Mouse (Mus musculus): ENCODE data around the gene Rsph6a.
"Not testable (repeated sequence)": the region's sequence is repeated elsewhere in the genome, so short reads cannot be mapped to it uniquely, and the experiment has no call there.

The Rsph6a gene

DNA sequence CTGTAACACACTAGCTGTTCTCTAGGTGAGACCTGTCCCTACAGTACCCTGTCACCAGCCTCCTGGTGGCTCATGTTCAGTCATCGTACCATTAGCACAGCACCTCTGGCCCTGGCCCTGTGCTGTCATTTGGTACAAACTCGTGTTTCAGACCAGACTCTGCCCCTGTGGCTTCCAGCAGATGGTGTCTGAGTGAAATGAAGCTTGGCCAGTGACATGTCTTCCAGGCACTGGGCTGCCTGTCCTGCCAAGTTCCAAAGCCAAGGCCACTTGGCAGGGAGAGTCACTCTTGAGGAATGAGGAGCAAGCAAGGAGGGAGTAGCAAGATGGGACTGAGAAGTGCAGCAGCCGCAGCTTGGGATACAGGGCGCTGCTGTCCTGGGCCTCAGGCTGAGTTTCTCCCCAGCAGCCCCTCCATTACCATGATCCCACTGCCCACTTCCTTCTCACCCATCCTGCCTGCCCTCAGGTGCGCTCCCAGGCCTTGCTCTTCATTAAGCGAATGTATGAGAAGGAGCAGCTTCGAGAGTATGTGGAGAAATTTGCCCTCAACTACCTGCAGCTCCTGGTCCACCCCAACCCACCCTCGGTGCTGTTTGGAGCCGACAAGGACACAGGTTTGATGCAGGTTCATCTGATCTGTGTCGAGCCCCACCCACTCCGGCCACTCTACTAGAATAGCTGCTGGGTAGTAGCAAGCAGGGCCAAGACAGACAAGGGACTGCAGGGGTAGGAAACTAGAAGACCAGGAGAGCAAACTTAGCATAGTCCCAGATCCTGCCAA lies 8.0 kb upstream of the Rsph6a start:
- DNase-seq (ENCODE audit: low read depth, low spot score) = no peak

DNA sequence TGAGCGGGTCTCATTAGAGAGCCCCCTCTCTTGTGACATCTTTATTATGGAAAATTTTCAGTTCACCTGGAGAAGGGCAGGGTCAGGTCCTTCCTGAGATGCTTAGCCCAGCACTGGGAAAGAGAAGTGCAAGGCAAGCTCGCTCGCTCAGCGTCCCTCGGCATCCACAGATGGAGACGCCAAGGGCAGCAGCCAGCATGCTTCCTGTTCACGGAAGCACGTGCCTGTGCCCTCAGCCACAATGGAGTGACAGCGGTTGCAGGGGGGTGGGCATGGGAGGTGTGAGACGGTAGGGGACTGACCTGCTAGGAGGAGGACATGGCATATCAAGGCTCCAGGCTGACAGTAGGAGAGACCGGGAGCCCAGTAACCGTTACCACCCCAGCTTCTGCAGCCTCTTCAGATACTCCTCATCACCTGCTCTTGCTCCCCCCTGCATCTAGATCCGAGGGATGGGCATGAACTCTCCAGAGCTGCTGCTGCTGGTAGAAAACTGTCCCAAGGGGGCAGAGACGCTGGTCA lies 6.4 kb upstream of the Rsph6a start:
- no peak for DNase-seq (ENCODE audit: low read depth, low spot score)

DNA sequence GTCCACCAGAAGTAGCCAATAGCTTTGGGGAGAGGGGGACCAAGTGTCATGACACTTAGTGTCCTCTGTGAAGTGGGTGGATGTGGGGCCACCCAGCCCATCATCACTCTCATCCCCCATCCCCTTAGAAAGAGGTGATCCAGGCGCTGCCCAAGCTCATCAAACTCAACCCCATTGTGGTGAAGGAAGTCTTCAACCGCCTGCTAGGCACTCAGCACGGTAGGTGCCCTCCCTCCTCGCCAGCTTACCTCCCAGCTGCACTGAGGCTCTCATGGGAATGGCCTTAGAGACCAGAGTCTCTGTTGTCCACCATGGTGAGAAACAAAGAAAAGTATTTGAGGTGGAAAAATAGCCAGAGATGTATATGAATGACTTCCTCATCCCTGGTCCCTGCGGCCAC lies 5.2 kb upstream of the Rsph6a start:
- DNase-seq (ENCODE audit: low read depth, low spot score) = no peak

DNA sequence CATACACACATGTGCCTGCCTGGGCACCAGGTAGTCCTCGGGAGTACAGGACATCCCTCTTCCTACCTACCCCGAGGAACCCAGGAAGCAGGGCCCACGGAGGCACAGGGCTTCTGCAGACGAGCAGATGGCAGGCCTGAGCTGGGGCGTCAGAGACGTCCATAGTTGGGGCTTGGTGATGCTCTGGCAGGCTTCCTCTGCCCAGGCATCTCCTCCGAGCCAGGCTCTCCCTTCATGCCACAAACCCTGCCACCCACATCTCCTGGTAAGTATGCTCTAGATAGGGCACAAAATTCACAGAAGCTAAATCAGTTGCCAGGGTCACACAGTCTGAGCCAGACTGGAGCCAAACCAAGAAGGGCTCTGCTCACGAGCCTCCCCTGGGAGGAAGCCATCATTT lies 4.3 kb upstream of the Rsph6a start:
- no peak for DNase-seq (ENCODE audit: low read depth, low spot score)

DNA sequence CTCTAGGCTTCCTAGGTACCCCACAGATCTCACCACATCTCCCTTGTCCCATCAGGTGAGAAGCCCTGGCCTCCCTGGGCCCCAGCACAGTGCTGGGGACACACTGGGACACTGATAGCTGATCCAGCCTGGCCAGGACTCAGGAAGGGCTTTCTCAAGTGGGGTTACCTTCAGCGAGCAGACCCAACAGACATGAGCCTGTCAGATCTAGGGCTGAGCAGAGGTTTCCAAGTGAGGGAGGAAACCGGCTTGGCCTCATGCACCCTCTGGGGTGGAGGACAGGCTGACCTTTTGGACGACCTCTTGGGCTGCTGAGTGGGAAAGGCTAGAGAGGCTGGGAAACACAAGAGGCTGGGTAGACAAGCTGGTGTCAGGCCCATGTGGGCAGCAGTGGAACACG lies 3.3 kb upstream of the Rsph6a start:
- DNase-seq (ENCODE audit: low read depth, low spot score) = no peak

DNA sequence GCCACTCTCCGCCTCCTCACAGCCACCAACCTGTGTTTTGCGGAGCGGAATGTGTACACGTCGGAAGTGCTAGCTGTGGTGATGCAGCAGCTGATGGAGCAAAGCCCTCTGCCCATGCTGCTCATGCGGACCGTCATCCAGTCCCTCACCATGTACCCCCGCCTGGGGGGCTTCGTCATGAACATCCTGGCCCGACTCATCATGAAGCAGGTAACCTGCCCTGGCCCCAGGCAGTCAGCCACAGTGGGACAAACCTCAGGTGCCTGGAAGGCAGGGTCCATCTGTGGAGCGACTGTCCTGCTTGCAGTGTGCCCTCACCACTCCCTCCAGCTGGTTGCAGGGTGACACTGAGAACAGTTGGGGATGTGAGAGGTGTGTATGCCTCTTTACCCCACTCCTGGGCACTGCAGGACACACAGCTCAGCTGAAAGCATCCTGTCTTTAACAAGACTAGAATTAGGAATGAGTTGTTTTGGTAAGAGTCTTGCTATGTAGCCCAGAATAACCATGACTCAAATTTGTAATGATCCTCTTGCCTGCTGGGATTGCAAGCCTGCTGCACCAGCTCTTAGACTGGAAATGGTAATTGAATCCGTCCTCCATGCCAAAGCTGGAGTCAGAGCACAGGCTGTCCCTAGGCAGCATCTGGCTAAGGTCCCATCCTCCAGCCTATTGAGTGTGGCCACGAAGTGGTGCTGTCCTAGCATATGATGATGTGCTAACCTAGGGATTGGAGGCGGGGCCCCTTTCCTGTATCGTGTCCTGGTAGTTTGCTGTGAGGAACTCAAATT lies 1.9 kb upstream of the Rsph6a start:
- no peak for DNase-seq (ENCODE audit: low read depth, low spot score)

DNA sequence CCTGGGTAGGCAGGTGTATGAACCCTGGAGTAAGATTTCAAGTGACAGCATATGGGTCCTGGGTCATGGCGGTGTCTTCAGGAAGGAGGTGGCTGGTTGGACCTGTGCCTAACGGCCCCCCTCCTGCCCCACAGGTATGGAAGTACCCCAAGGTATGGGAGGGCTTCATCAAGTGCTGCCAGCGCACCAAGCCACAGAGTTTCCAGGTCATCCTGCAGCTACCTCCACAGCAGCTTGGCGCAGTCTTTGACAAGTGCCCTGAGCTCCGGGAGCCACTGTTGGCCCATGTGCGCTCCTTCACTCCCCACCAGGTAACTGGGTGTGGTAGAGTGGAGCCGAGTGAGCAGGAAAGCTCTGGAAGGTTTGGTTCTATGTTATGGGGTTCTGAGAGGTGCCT lies 1.4 kb upstream of the Rsph6a start:
- no peak for DNase-seq (ENCODE audit: low read depth, low spot score)

DNA sequence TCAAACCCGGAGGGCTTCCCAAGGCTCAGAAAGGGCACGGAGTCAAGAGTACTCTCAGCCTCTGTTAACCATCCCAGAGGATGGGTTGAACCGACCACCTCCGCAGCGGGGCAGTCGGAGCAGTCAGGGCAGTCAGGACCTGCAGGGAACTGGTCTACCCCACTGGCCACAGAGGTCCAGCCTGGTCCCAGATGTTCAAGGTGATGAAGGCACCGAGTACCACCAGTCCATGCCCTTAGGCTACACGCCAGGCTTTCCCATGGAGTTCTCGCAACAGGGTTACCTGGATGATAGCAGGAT lies 237 bp downstream of the Rsph6a start:
- DNase-seq (ENCODE audit: low read depth, low spot score) = no peak

DNA sequence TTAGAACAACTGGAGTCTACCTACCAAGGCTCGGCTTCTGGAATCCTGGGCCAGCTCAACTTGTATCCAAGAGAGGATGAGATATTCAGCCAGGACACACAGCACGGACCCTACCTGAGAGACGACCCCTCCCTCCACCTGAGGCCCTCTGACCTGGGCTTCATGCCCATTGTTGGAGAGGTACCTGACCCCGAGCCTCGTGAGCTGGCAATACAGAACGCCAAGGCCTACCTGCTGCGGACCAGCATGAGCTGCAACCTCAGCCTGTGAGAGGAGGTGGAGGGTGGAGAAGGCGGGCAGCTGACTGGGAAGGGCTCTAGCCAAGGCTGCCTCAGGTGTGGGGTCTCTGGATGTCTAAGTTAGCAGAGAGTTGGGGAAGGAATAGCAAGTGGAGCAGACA lies 618 bp downstream of the Rsph6a start:
- DNase-seq (ENCODE audit: low read depth, low spot score) = no peak

DNA sequence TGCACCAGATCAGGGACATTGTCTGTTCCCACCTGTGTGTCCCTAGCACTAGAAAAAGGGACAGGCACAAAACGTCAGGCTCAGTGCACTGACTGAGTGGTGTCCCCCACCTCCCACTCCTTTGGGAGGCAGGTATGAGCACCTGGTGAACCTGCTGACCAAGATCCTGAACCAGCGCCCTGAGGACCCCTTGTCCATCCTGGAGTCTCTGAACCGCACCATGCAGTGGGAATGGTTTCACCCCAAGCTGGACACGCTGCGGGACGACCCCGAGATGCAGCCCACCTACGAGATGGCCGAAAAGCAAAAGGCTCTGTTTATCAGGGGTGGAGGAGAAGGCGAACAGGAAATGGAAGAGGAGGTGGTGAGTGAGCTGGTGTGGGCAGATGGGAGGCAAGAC lies 2.9 kb downstream of the Rsph6a start:
- DNase-seq (ENCODE audit: low read depth, low spot score) = no peak

DNA sequence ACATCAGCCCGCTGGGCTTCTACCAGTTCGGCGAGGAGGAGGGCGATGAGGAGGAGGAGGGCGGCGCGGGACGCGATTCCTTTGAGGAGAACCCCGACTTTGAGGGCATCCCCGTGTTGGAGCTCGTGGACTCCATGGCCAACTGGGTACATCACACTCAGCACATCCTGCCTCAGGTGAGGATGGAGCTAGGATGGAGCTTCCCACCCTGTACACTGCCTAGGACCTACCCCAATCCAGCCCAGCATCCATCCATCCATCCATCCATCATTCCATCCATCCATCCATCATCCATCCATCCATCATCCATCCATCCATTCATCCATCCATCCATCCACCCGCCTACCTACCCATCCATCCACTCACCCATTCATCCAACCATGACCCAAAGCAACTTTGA lies 11.4 kb downstream of the Rsph6a start:
- DNase-seq (ENCODE audit: low read depth, low spot score) = no peak

DNA sequence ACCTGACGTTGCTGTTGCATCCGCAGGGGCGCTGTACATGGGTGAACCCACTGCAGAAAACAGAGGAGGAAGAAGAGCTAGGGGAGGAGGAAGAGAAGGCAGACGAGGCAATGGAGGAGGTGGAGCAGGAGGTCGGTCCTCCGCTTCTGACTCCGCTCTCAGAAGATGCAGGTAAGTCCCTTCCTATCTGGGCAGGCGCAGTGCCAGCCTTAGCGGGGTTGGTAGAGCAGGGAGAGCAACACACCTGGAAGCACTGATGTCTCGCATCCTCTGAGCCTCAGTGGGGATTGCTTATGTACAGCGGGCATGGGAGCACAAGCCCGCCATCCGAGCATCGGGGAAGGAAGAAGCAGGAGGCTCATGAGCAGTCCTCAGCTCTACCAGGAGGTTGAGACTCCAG lies 12.6 kb downstream of the Rsph6a start:
- no peak for DNase-seq (ENCODE audit: low read depth, low spot score)

DNA sequence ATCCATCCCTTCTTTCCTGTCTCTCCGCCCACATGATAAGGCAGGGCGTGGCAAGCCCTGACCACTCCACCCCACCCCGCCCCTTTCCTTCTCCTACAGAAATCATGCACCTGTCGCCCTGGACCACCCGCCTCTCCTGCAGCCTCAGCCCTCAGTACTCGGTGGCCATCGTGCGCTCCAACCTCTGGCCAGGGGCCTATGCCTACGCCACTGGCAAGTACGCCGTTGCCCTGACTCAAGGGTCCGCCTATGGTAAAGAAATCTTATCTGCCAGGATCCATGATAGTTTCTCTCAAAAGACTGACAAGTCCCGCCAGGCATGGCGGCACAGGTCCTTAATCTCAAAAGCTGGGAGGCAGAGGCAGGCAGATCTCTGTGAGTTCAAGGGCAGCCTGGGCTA lies 13.4 kb downstream of the Rsph6a start:
- DNase-seq (ENCODE audit: low read depth, low spot score) = no peak

DNA sequence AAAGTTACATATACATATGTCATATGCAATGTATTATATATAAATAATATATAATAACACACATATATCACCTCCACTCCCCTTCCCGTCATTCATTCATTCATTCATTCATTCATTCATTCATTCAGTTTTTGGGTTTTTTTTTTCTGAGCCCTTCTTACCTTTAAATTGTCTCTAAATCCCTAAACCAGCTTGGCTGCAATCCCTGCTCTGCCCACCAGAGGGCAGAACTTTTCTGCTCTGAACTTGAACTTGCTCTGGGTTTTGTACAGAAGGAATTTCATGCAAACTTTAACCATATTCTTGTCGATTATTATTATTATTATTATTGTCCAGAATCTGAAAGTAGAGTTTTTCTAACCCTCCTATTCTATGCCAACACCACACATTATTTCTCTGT lies 14.2 kb downstream of the Rsph6a start:
- DNase-seq (ENCODE audit: low read depth, low spot score) = peak; percentile 20

DNA sequence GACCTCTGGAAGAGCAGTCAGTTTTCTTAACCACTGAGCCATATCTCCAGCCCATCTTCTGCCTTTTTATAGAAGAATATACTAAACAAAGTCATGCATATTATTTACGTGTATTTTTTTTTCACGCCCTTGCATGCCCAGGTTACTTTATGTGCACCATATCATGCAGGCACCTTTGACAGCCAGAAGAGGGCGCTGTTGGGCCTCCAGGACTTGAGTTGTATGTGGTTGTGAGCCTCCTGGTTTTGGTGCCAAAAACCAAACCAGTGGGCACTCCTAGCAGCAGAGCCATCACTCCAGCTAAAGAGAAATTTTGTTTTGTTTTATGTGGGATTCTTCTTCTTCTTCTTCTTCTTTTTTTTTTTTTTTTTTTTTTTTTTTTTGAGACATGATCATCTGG lies 15.0 kb downstream of the Rsph6a start:
- DNase-seq (ENCODE audit: low read depth, low spot score) = no peak

DNA sequence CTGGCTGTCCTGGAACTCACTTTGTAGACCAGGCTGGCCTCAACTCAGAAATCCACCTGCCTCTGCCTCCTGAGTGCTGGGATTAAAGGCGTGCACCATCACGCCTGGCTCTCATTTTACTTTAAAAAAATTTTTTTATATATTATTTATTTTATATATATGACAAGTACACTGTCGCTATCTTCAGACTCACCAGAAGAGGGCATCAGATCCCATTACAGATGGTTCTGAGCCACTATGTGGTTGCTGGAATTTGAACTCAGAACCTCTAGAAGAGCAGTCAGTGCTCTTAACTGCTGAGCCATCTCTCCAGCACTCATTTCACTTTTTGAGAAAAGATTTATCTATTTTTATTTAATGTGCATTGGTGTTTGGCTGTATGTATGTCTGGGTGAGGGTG lies 16.5 kb downstream of the Rsph6a start:
- not testable (repeated sequence) for DNase-seq (ENCODE audit: low read depth, low spot score)

DNA sequence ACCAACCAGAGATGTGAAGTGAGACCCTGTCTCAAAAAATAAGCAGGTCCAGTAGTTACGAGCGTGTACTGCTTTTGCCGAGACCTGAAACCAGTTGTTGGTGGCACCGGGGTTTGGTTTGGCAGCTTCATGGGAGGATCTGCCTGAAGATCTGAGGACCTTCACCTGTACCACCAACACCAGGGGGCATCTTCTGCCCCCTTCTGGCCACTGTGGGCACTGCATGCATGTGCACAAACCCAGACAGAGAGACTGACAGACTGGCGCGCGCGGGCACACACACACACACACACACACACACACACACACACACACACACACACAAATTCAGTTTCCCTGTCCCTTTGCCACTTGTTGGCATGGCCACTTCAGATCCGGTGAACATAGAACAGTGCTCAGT lies 19.0 kb downstream of the Rsph6a start:
- DNase-seq (ENCODE audit: low read depth, low spot score) = no peak

DNA sequence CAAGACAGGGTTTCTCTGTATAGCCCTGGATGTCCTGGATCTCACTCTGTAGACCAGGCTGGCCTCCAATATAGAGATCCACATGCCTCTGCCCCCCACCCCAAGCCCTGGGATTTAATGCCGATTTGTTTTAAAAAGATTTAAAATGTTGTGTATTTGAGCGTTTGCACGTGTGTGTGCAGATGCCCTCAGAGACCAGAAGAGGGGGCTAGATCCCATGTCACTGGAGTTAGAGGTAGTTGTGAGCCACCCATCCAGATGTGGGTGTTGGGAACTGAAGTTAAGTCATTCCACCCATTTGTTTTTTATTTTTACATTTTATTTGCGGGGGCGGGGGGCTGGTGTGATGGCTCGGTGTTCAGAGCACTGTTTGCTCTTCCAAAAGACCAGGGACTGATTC lies 20.0 kb downstream of the Rsph6a start:
- no peak for DNase-seq (ENCODE audit: low read depth, low spot score)

DNA sequence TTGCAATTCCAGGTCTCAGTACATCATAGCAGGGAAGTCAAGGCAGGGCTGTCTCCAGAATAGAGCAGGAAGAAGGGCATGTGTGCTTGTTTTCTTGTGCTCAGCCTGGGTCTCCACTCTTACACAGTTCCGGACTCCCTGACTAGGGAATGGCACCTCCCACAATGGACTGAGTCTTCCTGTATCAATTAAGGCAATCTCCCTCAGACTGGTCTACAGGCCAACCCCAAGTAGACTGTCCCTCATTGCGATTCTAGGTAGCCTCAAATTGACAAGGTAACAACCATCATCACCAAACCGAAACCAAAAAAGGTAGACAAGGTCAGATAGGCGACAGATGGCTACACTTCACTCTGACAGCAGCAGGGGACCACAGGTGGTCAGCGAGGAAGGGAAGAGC lies 20.7 kb downstream of the Rsph6a start:
- DNase-seq (ENCODE audit: low read depth, low spot score) = no peak

DNA sequence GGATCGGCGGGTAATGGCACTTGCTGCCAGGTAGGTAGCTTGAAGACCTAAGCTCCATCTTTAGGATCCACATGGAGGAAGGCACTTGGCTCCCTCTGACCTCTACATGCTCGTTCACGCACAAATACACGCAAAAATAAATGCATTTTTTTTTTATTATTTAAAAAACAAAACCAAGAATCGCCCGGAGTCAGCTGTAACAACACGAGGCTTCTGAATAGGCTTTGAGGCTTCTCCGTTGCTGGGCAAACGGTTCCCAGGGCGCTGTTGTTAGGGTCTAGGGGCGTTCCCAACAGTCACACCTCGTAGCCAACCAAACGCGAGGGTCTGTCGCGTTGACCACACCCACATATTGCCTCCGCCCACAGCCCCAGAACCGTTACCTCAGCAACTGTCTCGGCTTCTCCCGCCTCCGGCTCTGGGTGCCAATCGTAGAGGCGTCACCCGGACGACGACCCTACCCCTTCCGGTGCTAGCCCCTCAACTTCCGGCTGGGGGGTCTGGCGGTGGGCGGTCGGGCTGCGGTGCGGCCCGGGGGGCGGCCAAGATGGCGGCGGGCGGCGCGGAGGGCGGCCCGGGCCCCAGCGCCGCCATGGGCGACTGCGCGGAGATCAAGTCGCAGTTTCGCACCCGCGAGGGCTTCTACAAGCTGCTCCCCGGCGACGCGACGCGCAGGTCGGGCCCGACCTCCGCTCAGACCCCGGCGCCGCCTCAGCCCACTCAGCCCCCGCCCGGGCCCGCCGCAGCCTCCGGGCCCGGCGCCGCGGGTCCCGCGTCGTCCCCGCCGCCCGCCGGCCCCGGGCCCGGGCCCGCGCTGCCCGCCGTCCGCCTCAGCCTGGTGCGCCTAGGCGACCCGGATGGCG lies 21.5 kb downstream of the Rsph6a start, which contains the start of gene Dmwd:
TSS of gene Dmwd (plus strand) at position 505 of the 863 bp plus-strand sequence.
- DNase-seq (ENCODE audit: low read depth, low spot score) = peak; percentile 98

DNA sequence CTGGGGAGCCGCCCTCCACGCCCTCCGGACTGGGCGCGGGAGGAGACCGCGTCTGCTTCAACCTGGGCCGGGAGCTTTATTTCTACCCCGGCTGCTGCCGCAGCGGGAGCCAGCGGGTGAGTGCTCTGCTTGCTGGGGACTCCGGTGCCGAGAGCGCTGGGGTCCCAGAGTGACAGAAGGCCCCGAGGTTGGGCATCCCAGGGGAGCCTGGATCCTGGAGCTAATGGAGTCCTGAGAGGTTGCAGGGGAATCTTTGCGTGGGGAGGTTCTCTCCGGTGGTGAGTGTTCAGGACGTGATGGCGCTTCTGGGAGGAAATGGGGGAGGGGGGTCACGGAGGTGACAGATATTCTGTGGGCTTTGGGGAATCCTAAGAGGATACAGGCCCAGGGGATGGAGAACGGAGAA lies 22.1 kb downstream of the Rsph6a start:
- no peak for DNase-seq (ENCODE audit: low read depth, low spot score)

DNA sequence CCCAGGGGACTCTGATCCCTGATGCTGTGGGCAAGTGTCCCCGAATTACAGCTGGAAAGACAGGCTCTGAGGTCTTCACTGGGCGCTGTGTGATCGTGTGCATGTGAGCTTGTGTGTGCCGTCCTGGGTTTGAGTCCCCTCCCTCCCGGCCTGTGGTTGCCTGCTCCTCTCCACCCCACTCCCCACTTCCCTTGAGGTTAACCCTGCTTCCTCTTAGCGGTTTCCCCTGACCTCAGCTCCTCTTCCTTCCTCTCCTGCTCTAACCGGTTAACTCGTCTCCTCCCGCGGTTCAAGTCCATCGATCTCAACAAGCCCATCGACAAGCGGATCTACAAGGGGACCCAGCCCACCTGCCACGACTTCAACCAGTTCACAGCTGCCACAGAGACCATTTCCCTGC lies 23.3 kb downstream of the Rsph6a start:
- no peak for DNase-seq (ENCODE audit: low read depth, low spot score)

All from brain, embryonic 18.5 days (tissue).